Mouse (Mus musculus) kidney, embryonic 14.5 days (tissue): ENCODE data around the gene Ror2. TPM values are rescaled to one million over a fixed set of nuclear protein-coding genes. Genes with fewer than 3 reads are reported as not detected.

Experiments used
- ATAC-seq: fragments of 200-750 bp; cut with Nextera tagmentation; 2 replicates; pipeline ENCODE4 v1.8.0; 2017; ENCODE audit warnings: moderate number of reproducible peaks, mild to moderate bottlenecking, moderate TSS enrichment, moderate library complexity; ENCODE audit not compliant: low FRiP score, low TSS enrichment
- H3K27ac ChIP-seq: fragments of 300-500 bp; sonication (generic); 2 replicates; pipeline ENCODE4 v1.5.1; 2014; ENCODE audit warnings: low read depth, mild to moderate bottlenecking, low read length, moderate library complexity, mixed read lengths
- H3K27me3 ChIP-seq: fragments of 300-500 bp; sonication (generic); 2 replicates; pipeline ENCODE4 v1.6.1; 2014; ENCODE audit warnings: mild to moderate bottlenecking, low read length; ENCODE audit not compliant: control insufficient read depth, insufficient read depth
- H3K36me3 ChIP-seq: fragments of 300-500 bp; sonication (generic); 2 replicates; pipeline ENCODE4 v1.6.1; 2014; ENCODE audit warnings: low read length, mixed read lengths; ENCODE audit not compliant: control insufficient read depth, insufficient read depth
- H3K4me1 ChIP-seq: fragments of 300-500 bp; sonication (generic); 2 replicates; pipeline ENCODE4 v1.6.1; 2014; ENCODE audit warnings: low read length, mixed read lengths; ENCODE audit not compliant: control insufficient read depth, insufficient read depth
- H3K4me2 ChIP-seq: fragments of 300-500 bp; sonication (generic); replicated peaks from 2 replicates; pipeline ENCODE4 v1.6.1; 2014; ENCODE audit warnings: low read depth, mild to moderate bottlenecking, low read length
- H3K4me3 ChIP-seq: fragments of 300-500 bp; sonication (generic); 2 replicates; pipeline ENCODE4 v1.5.1; 2014; ENCODE audit warnings: mild to moderate bottlenecking, low read length
- H3K9ac ChIP-seq: fragments of 300-500 bp; sonication (generic); 2 replicates; pipeline ENCODE4 v1.6.1; 2014; ENCODE audit warnings: low read depth, mild to moderate bottlenecking, low read length, moderate library complexity
- H3K9me3 ChIP-seq: fragments of 300-500 bp; sonication (generic); 2 replicates; pipeline ENCODE4 v1.6.1; 2016; ENCODE audit warnings: low read length; ENCODE audit not compliant: control insufficient read depth
- WGBS: fragments of 180-500 bp; shearing (Covaris S2); extraction: QIAGEN DNeasy Blood & Tissue Kit; methylation state at CpG from one replicate; pipeline ENCODE4 v1.1.7; 2014; 5-methylcytosine and 5-hydroxymethylcytosine counted together
- polyA plus RNA-seq: library from polyadenylated mRNA; unstranded; fragments of >200 nt; fragmentation: Nextera tagmentation; extraction: Ambion mirVana; gene quantifications from 2 replicates; pipeline ENCODE4 v1.2.1, GENCODE M21; 2014

The Ror2 gene
- polyA plus RNA-seq, 1 experiment from 2014 or later: 7.3 TPM

DNA sequence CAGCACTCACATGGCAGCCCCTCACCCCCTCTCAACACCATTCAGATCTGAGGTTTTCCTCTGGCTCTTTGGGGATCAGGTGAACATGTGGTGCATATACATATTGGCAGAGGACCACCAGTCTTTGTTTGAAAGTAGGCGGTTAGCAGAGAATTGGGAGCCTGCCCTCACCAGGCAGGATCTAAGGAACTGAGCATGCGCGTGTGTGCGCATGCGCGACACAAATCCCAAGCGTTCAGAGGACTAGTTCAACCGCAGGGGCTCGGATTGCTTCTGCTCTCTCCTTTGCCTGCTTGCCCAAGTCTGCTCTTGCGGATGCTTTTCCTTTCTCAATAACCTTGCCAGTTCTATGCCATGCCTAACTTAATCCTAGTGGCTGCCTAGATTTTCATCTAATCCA lies 66.0 kb downstream of the Ror2 start:
- WGBS: 88% methylated on average over 10 of the region's 10 CpGs
- H3K9me3 ChIP-seq: peaks cover 6% of the 10 kb centered on the region; the same call in 1 of the 2 replicates
- H3K27me3 ChIP-seq: no peaks in the 10 kb centered on the region
- no peak overlapping the region for H3K4me2 ChIP-seq
- no peak overlapping the region for H3K27ac ChIP-seq
- no peak overlapping the region for H3K4me3 ChIP-seq
- no peak overlapping the region for H3K9ac ChIP-seq
- no peak for ATAC-seq
- no peaks in the 10 kb centered on the region for H3K36me3 ChIP-seq
- H3K4me1 ChIP-seq: 0 out of 2 replicates have a peak, but pooled peaks cover 15% of the 10 kb centered on the region

DNA sequence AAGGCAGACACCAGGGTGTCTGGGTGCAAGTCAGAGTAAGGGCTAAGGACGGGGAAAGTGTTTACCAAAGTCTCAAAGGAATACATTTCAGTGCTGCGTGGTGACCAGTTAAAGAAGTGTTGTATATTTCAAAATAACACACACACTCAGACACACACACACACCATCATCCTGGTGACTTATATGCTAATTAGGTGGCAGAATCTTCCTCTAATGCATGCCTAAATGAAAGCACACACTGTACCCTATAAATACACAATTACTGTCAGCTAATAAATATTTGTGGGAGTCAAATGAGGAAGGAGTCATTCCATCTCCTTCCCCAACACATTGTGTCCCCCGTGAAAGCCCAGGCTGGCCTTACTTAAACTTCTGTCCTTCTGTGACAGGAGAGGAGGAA lies 66.5 kb downstream of the Ror2 start:
- 58% methylated on average over 3 of the region's 3 CpGs for WGBS
- no peaks in the 10 kb centered on the region for H3K27me3 ChIP-seq
- no peaks in the 10 kb centered on the region for H3K36me3 ChIP-seq
- ATAC-seq: no peak
- H3K9me3 ChIP-seq: peaks cover under 1% of the 10 kb centered on the region; the same call in 1 of the 2 replicates
- no peak overlapping the region for H3K4me3 ChIP-seq
- no peak overlapping the region for H3K27ac ChIP-seq
- H3K4me1 ChIP-seq: 0 out of 2 replicates have a peak, but pooled peaks cover 15% of the 10 kb centered on the region
- no peak overlapping the region for H3K4me2 ChIP-seq
- no peak overlapping the region for H3K9ac ChIP-seq

DNA sequence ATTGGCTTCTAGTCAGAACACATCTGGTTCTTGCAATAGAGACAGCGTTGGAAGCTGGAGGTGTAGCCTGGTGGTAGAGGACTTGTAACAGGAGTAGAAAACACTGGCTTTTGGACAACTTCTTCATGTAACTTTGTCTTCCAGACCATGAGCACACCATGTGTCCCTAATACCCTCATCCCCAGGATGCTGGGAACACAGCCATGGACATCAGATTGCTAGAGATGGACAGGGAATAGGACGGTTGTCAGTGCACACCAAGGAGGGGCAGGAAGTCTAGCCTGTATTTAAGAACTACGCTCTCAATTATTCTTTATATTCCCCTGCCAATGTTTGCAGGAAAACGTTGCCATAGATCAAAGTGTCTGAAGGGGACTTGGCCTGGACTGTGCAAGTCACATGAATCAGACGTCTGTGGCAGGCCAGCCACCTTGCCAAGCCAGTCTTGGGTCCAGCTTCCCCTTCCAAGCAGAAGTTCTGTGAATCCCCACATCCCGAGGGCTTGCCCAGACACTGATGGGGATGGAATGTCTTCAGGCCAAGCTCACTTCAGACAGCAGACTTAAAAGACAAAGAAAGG lies 68.4 kb downstream of the Ror2 start:
- H3K4me1 ChIP-seq: peaks cover 21% of the 10 kb centered on the region
- H3K36me3 ChIP-seq: no peaks in the 10 kb centered on the region
- H3K9me3 ChIP-seq: no peaks in the 10 kb centered on the region
- no peaks in the 10 kb centered on the region for H3K27me3 ChIP-seq
- WGBS: 51% methylated on average over 6 of the region's 6 CpGs
- no peak for ATAC-seq
- no peak overlapping the region; the same call in 1 of the 2 replicates for H3K27ac ChIP-seq
- no peak overlapping the region for H3K4me3 ChIP-seq
- H3K9ac ChIP-seq: no peak overlapping the region
- H3K4me2 ChIP-seq: no peak overlapping the region

DNA sequence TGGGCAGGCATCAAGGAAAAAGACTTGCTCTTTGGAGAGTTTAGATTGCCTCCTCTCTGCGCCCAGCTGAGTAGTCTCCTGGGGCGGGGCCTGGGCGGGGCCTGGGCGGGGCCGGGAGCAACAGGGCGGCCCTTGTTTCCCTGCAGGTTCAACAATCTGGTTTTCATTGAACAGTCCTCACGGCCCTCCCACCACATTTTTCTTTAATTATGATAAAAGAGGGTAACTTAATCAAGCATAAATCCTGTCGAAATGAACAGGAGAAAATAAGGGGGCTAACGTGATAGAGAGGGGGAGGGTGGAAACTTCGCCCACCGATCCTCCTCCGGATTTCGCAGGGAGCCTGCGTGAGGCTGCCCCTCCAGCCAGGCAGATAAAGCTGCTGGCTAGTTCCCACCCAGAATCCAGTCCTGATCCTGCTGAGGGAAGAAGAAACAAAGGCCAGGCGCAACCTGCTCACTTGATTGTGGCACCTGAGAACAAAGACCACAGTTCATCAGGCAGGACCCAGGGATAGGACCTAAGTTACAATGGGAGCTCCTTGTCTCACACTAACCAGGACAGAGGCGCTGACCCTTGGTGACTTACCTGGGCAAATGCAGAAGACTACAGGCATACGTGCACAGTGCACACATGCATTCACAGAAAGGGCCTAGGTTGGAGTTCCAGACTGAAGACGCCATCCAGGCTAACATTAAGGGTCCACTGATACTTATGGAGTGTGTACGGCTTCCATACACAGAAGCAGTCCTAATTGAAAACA lies 73.8 kb downstream of the Ror2 start:
- Histone ChIP-seq H3K27ac (peak overlapping the region; percentile 49; the same call in 1 of the 2 replicates), H3K4me3 (peak overlapping the region; percentile 17; the same call in 1 of the 2 replicates), H3K36me3 (no peaks in the 10 kb centered on the region), H3K4me1 (peaks cover 21% of the 10 kb centered on the region), H3K4me2 (peak overlapping the region; percentile 31), H3K9me3 (no peaks in the 10 kb centered on the region), H3K27me3 (no peaks in the 10 kb centered on the region), H3K9ac (peak overlapping the region; percentile 9; the same call in 1 of the 2 replicates)
- WGBS: 9% methylated on average over 19 of the region's 19 CpGs
- ATAC-seq: peak; percentile 93

DNA sequence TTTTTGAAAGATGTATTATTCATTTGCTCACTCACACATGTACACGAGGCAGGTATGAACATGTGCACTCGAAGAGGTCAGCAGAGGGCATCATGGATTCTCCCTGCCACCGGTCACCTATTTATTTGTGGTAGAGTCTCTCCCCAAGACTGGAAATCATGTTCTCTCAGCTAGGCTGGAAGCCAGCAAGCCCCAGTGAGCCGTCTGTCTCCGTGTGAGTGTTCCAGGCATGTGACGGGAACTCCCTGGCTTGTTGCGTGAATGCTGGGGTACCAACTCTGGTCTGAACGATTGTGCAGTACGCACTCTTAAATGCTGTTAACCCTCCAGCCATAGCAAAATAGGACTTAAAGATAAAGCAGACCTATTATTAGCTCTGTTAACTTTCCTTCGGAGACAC lies 77.4 kb downstream of the Ror2 start:
- no peak overlapping the region for H3K9ac ChIP-seq
- no peak overlapping the region for H3K4me2 ChIP-seq
- no peaks in the 10 kb centered on the region for H3K36me3 ChIP-seq
- ATAC-seq: no peak
- no peaks in the 10 kb centered on the region for H3K9me3 ChIP-seq
- no peak overlapping the region for H3K27ac ChIP-seq
- H3K27me3 ChIP-seq: no peaks in the 10 kb centered on the region
- H3K4me3 ChIP-seq: no peak overlapping the region
- 87% methylated on average over 10 of the region's 10 CpGs for WGBS
- peaks cover 25% of the 10 kb centered on the region for H3K4me1 ChIP-seq

DNA sequence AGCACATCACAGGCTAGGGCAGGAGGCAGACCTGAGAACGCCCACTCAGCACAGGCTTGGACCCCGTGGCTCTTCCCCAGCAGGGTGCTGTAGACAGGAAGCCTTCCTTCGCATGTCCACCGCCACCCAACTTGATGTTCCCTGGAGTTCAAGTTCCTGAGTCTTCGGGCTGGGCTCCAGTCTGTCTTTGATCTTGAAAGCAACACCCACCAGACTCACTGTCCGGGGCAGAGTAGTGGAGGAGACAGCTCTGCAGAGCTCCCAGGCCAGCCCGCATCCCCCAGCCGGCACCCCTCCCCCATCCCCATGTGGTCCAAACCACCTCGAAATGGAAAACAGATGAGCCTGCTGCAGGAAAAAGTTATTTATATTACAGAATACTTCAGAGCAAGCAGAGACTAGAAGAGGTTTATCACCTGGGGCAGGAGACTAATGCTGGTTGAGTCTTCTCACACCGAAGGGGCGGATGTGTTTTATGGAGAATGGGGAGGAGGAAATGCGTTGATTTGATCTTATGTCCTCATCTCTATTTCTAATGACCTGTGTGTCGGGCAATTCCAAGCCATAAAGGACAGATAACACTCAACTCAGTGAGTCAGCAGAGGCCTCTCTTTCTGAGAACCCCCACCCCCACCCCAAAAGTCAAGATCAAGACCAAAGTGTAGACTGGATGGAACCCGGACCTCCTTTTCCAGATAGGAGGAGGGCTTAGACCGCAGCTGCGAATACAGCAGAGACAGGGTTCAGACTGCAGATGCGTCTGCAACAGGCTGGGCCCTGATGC lies 80.6 kb downstream of the Ror2 start:
- H3K9me3 ChIP-seq: no peaks in the 10 kb centered on the region
- H3K27ac ChIP-seq: peak overlapping the region; percentile 34; the same call in 1 of the 2 replicates
- H3K36me3 ChIP-seq: no peaks in the 10 kb centered on the region
- peak; percentile 52 for ATAC-seq
- H3K4me3 ChIP-seq: no peak overlapping the region
- H3K27me3 ChIP-seq: no peaks in the 10 kb centered on the region
- H3K4me1 ChIP-seq: peaks cover 29% of the 10 kb centered on the region
- H3K4me2 ChIP-seq: no peak overlapping the region
- WGBS: 17% methylated on average over 17 of the region's 17 CpGs
- H3K9ac ChIP-seq: no peak overlapping the region

DNA sequence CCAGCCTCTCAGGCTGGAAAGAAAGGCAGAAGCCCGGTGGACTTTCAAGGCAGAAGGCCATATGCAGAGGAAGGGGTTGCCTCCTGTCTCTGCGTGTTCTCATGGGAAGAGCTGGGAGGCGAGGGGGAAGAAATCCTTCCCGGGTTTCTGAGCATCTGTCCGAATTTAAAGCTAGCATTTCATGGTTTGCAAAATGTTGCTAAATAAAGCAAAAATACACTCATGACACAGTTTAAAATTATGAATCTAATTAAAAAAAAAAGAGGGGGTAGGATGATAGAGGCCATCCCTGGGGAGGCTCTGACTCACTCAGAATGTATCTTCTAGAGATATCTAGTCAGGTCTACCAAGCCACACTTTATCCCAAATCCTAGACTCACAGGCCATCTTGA lies 83.5 kb downstream of the Ror2 start:
- H3K9me3 ChIP-seq: no peaks in the 10 kb centered on the region
- ATAC-seq: no peak
- no peak overlapping the region for H3K4me2 ChIP-seq

DNA sequence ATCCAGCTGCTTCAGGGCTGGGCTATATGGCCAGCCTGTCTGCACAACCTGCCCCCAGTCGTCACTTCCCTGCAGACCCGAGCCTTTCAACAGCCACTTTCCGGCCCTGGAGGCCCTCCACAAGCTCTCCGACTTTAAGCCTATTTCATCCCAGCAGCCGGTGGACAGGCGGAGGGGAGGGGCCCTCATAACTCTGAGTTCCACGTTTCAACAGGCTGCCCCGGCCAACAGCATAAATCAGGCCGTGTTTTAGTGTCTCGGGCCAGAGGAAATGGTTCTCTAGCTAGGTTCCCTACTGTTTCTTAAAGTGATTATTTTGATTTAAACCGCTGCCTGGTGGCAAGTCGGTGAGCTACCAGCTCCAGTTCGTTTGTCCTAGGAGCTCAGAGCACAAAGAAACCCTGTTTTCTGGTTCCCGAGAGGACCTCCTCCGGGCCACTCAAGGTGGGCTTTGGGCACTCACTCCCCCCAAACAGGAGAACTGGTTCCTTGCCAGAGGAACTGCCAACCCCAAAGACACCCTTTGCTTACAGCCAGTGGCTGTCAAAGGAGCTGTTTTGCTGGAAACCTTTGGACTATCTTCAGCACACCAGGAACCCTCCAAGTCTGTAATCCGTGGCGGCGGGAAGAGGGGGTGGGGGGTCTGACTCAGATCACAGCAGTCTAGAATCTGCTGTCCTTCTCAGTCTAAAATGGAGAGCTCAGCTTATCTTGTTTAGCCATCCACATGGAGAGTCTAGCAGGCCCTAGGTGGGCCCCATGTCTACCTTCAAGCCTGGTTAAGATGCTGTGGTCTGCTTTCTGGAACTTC lies 84.1 kb downstream of the Ror2 start:
- Histone ChIP-seq H3K27me3 (no peaks in the 10 kb centered on the region; the same call in 1 of the 2 replicates), H3K27ac (peak overlapping the region; percentile 53), H3K9me3 (no peaks in the 10 kb centered on the region), H3K4me2 (0 out of 2 replicates have a peak overlapping the region, but pooled peaks have one; percentile 0), H3K36me3 (no peaks in the 10 kb centered on the region), H3K9ac (peak overlapping the region; percentile 12; the same call in 1 of the 2 replicates), H3K4me1 (peaks cover 37% of the 10 kb centered on the region), H3K4me3 (no peak overlapping the region)
- ATAC-seq: peak; percentile 84
- 3% methylated on average over 18 of the region's 18 CpGs for WGBS

More for the DNA sequence above, 83.5 kb downstream of the Ror2 start:
- no peak overlapping the region for H3K9ac ChIP-seq
- H3K36me3 ChIP-seq: no peaks in the 10 kb centered on the region
- 66% methylated on average over 5 of the region's 5 CpGs for WGBS
- peaks cover 32% of the 10 kb centered on the region for H3K4me1 ChIP-seq
- peak overlapping the region; percentile 53 for H3K27ac ChIP-seq
- H3K4me3 ChIP-seq: no peak overlapping the region
- no peaks in the 10 kb centered on the region; the same call in 1 of the 2 replicates for H3K27me3 ChIP-seq
